Mouse (Mus musculus) cerebellum, adult 2 months (tissue): ENCODE measurements at regions not wholly inside any gene's neighbourhood (a gene's known extent, or its start where the extent isn't known, plus 50 kb on each side); places are given as distances from the start of the nearest gene placed in this dataset.
"Not testable (repeated sequence)": the region's sequence is repeated elsewhere in the genome, so short reads cannot be mapped to it uniquely, and the experiment has no call there.

Experiments used
- DNase-seq, 2 experiments: peaks; one replicate each; pipeline ENCODE4 v3.0.0; 2021
- H3K27ac ChIP-seq: fragments of 200-500 bp; 2 replicates; pipeline ENCODE4 v1.5.1; 2012; ENCODE audit warnings: low read length, control low read depth, inconsistent platforms; ENCODE audit not compliant: insufficient read depth
- H3K27me3 ChIP-seq: fragments of 200-500 bp; 2 replicates; pipeline ENCODE4 v1.6.1; 2012; ENCODE audit warnings: inconsistent platforms, mild to moderate bottlenecking, low read length, moderate library complexity; ENCODE audit not compliant: control insufficient read depth, insufficient read depth
- H3K4me1 ChIP-seq: fragments of 200-500 bp; 2 replicates; pipeline ENCODE4 v1.6.1; 2011; ENCODE audit warnings: low read length; ENCODE audit not compliant: control insufficient read depth, insufficient read depth
- H3K4me3 ChIP-seq: fragments of 200-500 bp; replicated peaks from 2 replicates; pipeline ENCODE3; 2011; ENCODE audit warnings: mild to moderate bottlenecking, low read depth, low read length, control low read depth; ENCODE audit not compliant: insufficient read depth
- CTCF ChIP-seq: fragments of 200-500 bp; IDR thresholded peaks from 2 replicates; pipeline ENCODE4 v1.5.1; 2011; ENCODE audit warnings: low read depth, mild to moderate bottlenecking, control low read depth, low read length, moderate library complexity, borderline replicate concordance; ENCODE audit not compliant: insufficient read depth
- POLR2A ChIP-seq: fragments of 200-500 bp; IDR thresholded peaks from 2 replicates; pipeline ENCODE4 v1.6.1; 2011; ENCODE audit warnings: low read length, control low read depth, borderline replicate concordance; ENCODE audit not compliant: insufficient read depth
- WGBS: fragments of 180-500 bp; shearing (Covaris S2); methylation state at CpG from one replicate; pipeline ENCODE4 v1.1.7; 2018; 5-methylcytosine and 5-hydroxymethylcytosine counted together

DNA sequence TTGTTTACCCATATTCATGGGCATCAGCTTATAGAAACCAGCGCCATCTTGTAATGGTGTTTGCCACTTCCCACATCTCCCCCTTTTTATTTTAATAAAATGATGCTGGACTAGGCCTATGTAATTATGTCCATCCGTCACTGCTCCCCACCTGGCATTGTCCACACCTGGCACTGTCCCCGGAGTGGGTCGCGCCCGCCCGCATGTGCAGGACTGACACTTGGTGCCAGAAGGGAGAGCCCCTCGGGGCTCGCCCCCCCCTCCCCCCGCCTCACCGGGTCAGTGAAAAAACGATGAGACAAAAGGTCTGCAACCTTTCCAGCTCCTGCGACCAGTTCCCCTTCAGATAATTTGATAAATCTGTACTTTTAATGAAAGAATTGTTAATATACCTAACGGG, 450.8 kb upstream of the Epha6 start:
- H3K4me1 ChIP-seq, DNase-seq, H3K27ac ChIP-seq, H3K27me3 ChIP-seq, H3K4me3 ChIP-seq: not testable (repeated sequence)
- 79% methylated on average over 14 of the region's 14 CpGs for WGBS

DNA sequence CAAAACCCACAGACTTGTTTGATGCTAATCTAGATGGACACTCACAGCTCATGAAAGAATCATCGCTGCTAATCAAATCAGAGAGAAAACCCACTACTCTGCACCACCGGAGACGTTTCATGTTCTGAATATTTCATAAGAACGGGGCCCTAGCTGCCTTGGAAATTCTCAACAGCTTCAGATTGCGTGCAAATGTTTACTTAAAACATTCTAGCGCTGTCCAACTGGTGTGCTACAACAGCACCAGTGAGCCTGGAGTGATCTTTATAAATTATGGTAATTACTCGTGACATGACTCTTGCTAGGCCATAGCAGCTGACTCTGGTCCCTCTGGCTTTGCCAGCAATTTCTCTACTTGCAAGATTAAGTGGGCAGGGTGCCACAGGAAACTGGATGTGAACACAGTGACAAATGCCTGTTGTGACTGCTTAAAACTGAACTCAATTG, 435.8 kb upstream of the Epha6 start:
- H3K27ac ChIP-seq = no peak overlapping the region
- H3K27me3 ChIP-seq = no peaks in the 10 kb centered on the region
- H3K4me3 ChIP-seq = no peak overlapping the region
- 7% methylated on average over 7 of the region's 7 CpGs for WGBS
- peak; percentile 18 to 43 for DNase-seq
- TF ChIP-seq CTCF (no peak), POLR2A (no peak)
- no peaks in the 10 kb centered on the region for H3K4me1 ChIP-seq
